Mouse (Mus musculus) induced T-regulatory cell, adult 2 months (primary cell): ENCODE measurements at regions not wholly inside any gene's neighbourhood (a gene's known extent, or its start where the extent isn't known, plus 50 kb on each side); places are given as distances from the start of the nearest gene placed in this dataset.
"Not testable (repeated sequence)": the region's sequence is repeated elsewhere in the genome, so short reads cannot be mapped to it uniquely, and the experiment has no call there.

ENCODE experiments used
- DNase-seq: peaks from one replicate; pipeline ENCODE4 v3.0.0-alpha.2; 2012; ENCODE audit warnings: low read depth

DNA sequence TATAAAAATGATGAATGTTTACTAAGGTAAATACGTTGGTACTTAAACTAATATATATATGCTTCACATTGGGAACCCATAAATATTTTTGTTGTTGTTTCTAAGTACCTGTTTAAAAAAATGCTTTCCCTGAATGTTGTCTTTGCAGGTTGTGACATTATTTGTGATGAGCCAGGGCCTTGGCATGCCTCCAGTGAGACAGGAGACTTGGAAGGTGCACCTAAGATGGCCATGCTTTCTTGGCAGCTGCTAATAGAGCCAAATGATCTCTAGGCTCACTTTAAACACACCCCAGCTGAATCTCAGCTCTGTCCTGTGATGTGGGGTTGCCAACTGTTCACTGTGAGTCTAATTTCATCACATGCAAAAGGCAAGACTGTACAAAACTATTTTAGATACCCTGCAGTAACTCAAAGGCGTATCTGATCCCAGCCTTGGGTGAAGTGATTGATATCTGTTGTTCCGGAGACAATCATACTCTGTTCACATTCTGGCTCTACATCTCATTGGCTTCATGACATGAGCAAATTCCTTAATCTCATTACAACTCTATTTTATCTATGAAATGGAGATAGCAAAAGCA lies 197.8 kb upstream of the P2ry1 start:
- DNase-seq: no peak

DNA sequence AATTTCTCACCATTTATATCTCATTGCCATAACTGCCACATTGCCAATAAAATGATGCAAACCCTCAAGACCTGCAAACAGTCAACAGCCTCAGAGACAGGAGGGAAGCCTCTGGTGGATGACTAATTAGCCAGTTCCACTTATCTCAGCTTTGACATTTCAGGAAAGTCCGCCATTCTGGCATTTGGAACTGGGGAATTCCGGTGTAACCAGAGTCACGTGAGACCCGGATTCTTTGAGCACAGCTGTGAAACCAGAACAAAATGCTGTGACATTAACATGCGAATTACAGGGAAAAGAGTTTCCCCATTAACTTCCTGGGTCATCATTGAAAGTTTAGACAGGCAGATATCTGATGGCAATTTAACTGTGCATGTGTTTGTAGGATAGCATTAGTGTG lies 190.7 kb upstream of the P2ry1 start:
- DNase-seq: no peak

DNA sequence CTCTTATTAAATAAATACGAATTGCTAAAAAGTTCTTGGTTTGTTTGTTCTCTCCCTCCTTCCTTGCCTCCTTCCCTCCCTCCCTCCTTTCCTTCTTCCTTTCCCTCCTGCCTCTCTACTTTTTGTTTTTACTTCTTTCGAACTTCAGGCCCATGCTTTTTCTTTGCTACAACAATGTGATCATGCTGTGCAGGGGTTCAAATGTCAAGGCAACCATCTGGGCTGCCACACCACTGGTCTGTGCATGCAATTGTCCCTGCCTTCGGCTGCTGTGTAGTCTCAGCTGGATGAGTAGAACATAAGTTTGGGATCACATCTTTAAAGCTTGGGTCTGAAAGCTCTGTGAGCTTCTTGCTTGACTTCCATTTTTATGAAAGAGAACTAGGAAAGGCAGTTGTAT lies 189.1 kb upstream of the P2ry1 start:
- no peak for DNase-seq

DNA sequence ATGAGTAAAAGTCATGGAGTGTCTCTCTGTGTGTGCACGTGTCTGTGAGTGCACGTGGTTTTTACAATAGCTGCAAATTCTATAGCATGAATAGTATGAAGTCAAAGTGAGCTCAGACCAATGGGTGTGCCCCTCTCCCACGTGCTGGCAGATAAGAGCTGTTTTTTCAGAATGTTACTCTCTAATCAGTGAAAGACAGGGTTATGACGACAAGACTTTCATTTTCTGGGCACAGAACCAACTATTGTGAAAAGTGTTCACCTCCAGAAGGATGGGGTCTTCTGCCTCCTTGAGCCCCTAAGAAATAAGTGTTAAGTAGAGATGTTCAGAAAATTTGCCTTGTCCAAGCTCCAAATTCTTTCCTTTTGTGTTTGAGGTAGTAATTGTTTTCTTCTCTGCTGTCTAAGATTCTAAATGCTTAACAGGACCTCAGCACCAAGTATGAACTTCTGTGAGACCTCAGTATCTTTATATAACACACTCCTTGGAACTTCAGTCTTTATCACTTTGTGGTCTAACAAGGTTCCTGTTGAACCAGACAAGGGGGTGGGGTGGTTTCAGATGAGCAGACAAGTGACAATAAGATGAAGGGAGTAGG lies 182.8 kb upstream of the P2ry1 start:
- peak; percentile 5 for DNase-seq

DNA sequence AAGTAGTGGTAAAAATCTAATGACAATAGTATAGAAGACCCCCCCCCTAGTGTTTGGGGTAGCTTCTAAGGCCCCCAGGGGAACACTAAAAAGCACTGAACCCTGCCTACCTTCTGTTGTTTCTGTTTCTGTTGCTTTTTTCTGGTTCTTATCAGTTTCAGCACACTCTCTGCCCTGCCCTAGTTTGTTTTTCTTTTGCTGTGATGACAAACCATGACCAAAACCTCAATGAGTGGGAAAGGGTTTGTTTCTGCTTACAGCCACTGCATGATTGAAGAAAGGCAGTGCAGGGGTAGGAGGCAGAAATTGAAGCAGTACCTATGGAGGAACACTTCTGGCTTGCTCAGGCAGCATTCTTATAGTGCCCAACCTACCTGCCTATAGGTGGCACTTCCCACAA lies 181.1 kb upstream of the P2ry1 start:
- DNase-seq: no peak

DNA sequence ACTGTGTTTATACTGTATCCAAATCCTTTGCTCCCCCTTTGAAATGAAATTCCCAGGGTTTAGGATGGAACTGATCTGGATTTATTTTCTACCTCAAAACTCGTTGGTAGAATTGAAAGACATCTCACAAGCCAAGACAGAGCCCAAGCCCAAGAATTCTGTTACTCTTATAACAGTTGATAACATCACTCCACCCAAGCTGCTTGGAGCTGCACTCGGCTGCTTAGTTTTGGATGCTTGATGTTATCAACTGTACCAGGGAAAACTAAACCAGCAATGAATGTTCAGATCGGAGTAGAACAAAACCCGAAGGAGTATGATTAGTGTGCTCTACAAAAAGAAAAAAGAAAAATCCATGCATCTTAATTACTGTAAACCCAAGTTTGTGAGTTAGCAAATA lies 175.8 kb upstream of the P2ry1 start:
- no peak for DNase-seq

DNA sequence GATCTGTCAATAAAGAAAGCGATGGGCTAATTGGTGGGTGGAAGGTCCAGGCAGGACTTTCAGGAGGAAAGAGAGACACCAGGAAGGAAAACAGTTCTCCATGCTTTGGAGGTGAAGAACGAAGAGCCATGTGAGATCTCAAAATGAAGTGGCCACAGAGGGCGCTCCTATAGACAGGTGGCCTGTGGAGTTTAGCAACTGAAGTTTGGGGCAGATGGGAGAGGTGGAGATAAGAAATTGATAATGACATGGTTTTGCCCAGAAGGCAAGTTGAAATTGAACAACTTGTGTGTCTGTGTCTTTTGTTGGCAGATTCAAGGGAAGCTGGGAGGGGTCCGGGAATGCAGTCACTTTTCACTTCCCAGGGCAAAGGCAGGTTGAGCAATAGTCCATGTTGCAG lies 170.2 kb upstream of the P2ry1 start:
- no peak for DNase-seq

DNA sequence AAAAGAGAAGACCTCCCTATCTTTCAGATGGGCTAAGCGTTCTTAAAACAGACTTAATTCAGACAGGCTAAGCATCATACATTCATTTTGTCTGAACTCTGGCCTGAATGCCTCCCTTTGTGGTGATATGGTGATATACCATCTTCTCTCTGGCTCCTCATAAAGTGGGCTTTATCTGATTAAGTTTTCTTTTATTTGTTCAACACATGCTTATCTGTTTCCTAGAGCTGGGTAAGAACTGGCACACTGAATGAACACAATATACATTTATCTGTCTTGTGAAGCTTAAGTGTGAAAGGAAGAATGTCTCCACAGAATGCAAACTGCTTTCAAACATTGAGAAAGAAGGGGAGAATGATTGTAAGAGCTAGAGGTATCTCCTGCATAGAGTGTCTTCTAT lies 160.7 kb upstream of the P2ry1 start:
- no peak for DNase-seq

DNA sequence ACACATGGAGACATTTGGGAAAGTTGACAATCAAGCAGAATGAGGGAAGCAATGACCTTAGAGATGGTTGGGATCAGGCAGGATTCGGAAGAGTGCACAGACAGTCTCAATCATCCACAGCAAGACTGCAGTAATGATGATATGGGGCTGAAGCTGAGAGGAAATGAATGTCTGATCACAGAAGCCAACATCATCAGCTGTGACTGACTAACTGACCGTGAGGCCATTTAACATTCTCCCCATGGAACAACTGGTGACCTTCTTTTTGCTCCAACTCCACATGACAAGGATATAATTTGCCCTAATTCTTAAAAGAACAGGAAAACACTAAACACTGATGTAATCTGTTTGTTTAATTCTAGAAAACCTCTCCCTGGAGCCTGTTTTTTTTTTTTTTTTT lies 157.3 kb upstream of the P2ry1 start:
- DNase-seq: no peak

DNA sequence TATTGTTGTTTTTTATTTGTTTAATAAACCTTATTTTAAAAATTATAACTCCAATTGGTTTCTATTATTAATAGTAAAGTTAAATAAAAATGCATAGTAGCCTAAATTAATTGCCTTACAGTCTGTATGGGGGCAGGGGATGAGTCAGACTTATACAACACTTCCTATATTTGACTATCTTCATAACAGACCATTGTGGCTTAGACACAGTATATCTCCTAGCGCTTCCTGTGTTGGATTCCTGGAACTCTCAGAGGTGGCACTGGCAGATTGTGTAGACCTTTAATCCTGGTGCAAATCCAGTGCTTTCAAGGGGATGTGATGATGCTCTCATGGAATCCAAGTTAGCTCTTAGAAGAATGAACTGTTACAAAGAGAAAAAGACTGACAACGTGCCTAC lies 154.2 kb upstream of the P2ry1 start:
- DNase-seq: no peak

DNA sequence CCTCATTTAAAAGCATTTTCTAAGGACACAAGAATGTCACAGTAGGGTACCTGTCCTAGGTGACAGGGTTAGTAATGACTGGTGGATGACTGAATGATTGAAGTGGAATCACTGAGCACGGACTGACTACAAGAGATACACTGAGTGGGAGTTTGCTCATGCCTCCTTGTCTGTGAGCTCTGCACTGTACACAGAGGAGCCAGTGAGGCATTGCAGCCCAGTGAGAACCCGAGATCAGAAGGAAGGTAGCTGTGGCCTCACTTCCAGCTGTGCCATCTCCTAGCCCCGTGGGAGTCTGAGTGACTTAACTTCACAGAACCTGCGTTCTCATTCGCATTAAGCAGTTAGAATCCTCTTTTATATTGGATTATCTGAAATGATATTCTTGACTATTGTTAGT lies 148.8 kb upstream of the P2ry1 start:
- DNase-seq: no peak

DNA sequence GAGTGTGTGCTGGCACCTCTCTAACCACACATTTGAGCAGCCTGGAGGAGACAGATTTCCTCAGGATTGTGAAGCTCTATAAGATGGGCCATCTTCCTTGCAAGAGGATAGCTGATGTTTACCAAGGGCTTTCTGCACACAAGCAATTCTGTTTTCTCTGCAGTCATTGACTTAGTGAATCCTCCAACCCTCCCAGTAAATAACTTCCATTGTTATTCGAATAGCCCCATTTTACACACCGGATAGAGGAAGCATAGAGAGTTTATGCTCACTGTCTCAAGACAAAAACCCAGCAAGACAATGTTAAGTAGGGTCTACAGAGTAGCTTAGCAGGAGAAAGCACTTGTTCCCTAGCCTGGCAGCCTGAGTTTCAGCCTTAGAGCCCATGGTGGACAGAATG lies 146.9 kb upstream of the P2ry1 start:
- no peak for DNase-seq

DNA sequence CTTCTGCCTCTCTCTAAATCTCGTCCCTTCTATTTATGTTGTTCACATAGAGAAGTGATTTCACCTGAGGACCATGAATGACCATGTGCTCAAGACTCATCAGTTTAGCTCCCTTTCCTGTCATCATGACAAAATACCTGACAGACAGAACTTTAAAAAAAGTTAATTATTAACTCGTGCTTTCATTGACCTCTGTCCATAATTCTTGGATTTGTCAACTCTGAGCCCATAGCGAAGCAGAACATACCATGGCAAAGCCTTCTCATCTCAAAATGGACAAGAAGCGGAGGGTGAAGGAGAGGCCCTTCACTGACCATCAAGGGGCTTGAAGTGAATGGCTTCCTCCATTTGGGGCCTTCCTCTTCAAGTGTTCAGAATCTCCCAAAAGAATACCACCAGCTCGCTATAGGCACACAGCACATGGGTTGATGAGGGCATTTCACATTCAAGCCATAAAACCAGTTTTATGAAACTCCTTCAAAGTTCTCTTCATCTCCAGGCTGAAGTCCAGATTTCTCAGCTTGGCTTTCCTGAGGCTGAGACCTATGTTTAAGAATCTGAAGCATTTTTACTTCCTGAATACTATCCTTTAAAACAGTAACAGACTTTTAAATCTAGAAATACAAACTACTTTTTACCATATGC lies 144.0 kb upstream of the P2ry1 start:
- no peak for DNase-seq

DNA sequence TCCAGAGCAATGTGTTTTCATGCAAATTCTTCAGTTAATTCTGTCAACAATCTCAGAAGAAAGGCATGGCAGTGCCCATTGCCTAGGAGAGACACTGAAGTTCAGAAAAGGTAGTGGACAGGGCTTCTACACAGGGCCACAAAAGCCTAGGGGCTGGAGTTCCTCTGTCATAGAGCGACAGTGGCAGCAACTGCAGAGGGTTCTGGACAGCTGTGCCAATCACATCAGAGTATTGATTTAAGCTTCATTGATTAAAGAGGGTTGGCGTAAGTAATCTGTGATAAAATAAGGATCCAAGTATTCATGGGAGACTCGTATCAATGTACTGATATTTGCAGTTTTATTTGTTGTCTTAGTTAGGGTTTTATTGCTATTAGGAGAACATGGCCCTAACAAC lies 143.5 kb upstream of the P2ry1 start:
- DNase-seq: no peak

DNA sequence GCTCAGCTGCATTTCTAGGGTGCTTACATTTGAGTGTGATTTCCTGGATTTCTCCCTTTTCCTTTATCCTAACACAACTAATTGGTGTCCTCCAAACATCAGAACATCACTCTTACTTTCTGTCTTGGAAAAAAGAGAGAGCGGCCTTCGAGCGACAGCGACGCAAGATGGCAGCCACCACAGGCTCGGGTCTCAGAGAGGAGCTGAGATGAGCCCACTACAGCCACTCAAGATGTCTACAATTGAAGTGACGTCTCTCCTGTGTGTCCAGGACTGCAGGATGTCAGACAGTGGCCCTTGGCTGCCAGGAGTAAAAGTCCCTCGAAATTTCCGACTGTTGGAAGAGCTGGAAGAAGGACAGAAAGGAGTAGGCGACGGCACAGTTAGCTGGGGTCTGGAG lies 125.7 kb upstream of the P2ry1 start:
- not testable (repeated sequence) for DNase-seq

DNA sequence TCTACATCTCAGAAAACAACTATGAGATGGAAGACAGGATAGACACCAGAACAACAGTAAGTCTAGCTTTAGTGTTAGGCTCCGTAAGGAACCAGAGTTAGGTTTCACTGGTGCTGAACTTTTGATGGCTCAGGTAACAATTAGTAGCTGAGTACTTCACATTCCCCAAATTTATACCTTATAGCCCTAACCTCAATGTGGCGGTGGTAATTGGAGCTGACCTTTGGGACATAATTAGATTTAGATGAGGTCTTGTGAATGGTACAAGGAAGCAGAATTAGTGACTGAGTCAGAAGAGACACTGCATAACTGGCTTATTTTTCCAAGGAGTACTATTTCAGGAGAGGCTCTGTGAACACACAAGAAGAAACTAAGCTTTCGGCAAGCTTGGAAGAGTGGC lies 123.7 kb upstream of the P2ry1 start:
- DNase-seq: no peak

DNA sequence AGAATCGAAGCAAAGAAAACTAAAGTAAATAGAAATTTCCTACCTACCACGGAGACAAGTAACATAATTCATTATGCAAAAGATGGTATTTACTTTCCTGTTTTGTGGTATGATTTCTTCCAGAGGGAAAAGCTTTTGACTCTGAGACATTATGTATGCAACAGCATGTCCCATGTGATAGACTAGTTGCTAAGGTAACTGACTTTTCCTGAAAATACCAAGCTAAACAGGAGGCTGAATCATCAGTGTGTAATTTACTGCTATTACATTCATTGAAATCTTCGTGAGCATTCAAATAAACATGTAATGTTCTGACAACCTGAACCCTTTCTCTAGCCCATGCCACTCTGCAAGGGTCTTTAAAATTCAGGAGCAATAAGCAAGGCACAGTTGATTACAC lies 118.6 kb upstream of the P2ry1 start:
- DNase-seq: no peak

DNA sequence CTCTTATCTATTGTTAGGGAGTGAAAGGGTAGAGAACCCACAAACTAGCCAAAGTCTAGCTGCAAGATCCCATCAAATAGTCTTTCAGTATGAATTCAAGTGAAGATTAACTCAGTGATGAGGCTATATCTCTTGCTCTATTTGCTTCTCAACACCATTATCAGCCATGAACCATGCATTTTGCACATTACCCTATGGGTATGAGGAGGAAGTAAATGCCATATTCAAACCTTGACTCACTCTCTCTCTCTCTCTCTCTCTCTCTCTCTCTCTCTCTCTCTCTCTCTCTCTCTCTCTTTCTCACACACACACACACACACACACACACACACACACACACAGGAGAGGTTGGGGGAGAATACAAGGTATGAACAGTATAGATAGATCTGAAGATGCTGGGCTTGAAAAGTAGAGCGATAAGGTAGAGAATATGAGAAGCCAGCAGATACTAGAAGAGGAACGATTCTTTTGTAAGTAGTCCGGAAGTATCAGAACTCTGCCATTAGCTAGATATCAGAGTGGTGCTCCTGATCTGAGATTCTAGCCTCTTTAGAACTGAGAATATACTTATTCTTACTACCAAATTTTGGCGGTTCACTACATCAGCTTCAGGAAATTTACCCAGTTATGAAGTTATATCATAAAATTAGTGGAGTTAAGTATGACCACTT lies 113.3 kb upstream of the P2ry1 start:
- DNase-seq: no peak

DNA sequence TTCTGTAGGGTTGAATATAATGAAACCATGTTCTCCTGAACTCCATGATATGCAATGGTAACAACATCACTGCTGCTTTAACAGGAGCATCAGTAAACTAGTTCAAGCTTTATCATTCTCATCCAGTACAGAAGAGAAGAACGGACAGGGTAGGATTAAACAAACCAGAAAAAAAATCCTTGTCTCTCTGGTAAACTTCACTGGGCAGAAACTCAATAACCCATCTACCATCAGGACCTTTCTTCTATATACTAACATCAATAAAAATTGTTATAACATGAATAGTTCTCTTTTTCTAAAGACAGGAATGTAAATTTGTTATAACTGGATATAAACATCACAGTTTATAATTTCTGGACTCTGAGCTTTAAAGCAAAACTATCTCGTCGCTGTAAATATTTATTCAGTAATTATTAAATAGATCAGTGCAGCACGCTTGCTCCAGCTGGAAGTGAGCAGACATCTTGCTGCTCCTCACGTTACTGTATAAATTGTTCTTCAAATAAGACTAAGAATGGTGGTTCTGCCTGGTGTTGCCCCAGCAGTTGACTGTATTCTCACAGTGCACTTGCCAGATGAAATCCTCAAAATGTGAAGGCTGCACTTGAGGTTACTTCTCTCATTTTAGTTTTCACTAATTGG lies 104.8 kb upstream of the P2ry1 start:
- DNase-seq: no peak

DNA sequence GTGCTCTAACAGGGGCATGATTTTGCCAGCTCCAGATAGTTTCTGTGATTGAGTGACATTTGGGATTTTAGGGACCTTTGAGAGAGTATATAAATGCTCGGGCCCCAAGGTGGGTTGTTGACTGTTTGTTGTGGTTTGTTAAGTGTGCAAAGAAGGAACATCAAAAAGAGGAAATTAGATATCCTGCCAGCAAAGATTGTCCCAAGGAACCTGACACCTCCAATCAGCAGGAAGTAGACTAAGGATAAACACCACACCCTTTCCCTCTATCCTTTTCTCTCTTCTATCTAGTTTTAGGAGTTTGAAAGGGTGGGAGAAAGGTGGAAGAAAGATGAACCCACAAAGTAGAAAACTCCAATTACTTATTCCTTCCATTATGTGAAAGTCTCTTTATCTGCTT lies 103.9 kb upstream of the P2ry1 start:
- DNase-seq: no peak

DNA sequence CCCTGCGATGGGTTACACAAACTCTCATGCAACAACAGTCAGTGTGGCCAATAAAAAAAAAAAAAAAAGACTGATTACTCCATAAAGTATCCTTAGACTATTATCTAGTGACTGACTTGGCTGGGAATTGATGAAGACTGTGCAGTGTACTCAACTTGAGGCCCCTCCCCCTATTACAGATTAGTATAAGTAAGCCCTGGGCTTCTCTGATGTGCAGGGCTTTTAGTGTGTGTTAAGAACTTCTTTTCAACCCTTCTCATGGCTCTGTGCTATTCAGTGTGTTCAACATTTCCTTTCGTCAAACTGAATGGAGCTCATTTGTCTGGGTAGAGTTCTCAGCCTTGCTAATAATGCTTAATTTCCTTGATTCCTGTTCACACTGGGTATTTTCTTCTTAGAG lies 101.0 kb upstream of the P2ry1 start:
- no peak for DNase-seq

DNA sequence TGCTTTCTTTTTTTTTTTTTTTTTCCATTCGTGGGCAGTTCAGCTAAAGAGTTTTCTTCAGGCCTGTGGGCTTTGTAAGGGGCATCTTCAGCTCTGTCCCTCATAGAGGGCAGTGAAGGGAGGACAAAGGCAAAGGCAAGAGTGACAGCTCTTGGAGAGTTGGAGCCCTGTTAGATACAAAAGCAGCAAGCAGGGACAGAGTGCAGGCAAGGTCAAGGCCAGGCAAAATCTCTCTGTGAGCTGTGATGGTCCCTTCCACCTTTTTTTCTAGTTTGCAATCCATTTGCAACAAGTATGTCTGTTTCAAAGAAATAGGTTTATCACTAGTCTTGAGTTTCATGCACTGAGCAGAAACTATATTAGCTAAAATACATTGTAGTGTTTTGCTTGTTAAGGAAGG lies 86.2 kb upstream of the P2ry1 start:
- DNase-seq: no peak

DNA sequence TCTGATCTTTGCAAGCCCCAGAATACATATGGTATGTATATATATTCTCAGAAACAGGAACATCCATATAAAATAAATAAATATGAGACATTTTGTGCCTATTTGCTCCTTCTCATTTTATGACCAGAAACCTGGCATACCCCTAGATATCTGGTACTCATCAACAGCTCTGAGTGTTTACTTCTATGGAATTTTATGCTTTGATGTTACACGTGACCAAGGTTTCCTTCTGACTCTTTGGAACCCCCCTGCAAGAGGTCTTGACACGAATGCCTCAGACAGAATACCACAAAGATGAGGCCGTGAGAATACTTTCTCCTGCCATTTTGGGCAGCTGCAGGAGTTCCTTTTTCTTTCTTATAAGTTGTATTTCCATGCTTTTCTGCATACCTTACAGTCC lies 85.3 kb upstream of the P2ry1 start:
- DNase-seq: no peak
